Mouse (Mus musculus) lung, postnatal 0 days (tissue): ENCODE measurements around the gene Hpf1. TPM values are rescaled to one million over a fixed set of nuclear protein-coding genes. Genes with fewer than 3 reads are reported as not detected.
A peak's percentile ranks its signal among the peaks of the same experiment; 100 is the strongest.

Experiments
- ATAC-seq: fragments of 200-750 bp; cut with Nextera tagmentation; 2 replicates; pipeline ENCODE4 v1.8.0; 2017; ENCODE audit warnings: moderate library complexity
- DNase-seq: peaks from one replicate; pipeline ENCODE4 v3.0.0-alpha.2; 2016; ENCODE audit warnings: low spot score
- H3K27ac ChIP-seq: fragments of 300-500 bp; sonication (generic); 2 replicates; pipeline ENCODE4 v1.5.1; 2014; ENCODE audit warnings: antibody characterized with exemption, mild to moderate bottlenecking, low read length, mixed read lengths
- H3K27me3 ChIP-seq: fragments of 300-500 bp; sonication (generic); replicated peaks from 2 replicates; pipeline ENCODE4 v1.6.1; 2014; ENCODE audit warnings: low read length, mixed read lengths; ENCODE audit not compliant: insufficient read depth
- H3K36me3 ChIP-seq: fragments of 300-500 bp; sonication (generic); 2 replicates; pipeline ENCODE4 v1.6.1; 2014; ENCODE audit warnings: low read length, mixed read lengths; ENCODE audit not compliant: insufficient read depth
- H3K4me1 ChIP-seq: fragments of 300-500 bp; sonication (generic); 2 replicates; pipeline ENCODE4 v1.6.1; 2014; ENCODE audit warnings: antibody characterized with exemption, low read depth, low read length, mixed read lengths; ENCODE audit not compliant: insufficient read depth
- H3K4me2 ChIP-seq: fragments of 300-500 bp; sonication (generic); replicated peaks from 2 replicates; pipeline ENCODE4 v1.6.1; 2014; ENCODE audit warnings: low read depth, mild to moderate bottlenecking, low read length, moderate library complexity, mixed read lengths
- H3K4me3 ChIP-seq: fragments of 300-500 bp; sonication (generic); 2 replicates; pipeline ENCODE4 v1.5.1; 2014; ENCODE audit warnings: low read depth, low read length
- H3K9ac ChIP-seq: fragments of 300-500 bp; sonication (generic); replicated peaks from 2 replicates; pipeline ENCODE4 v1.6.1; 2014; ENCODE audit warnings: low read depth, mild to moderate bottlenecking
- H3K9me3 ChIP-seq: fragments of 300-500 bp; sonication (generic); 2 replicates; pipeline ENCODE4 v1.6.1; 2016; ENCODE audit warnings: low read length, mixed read lengths
- CTCF ChIP-seq: IDR thresholded peaks from 2 replicates; pipeline ENCODE4 v1.5.1; 2016; ENCODE audit warnings: antibody characterized with exemption, mild to moderate bottlenecking
- EP300 ChIP-seq: IDR thresholded peaks from 2 replicates; pipeline ENCODE4 v1.6.1; 2016; ENCODE audit warnings: antibody characterized with exemption, mild to moderate bottlenecking, control low read depth
- WGBS: fragments of 180-500 bp; shearing (Covaris S2); extraction: QIAGEN DNeasy Blood & Tissue Kit; methylation state at CpG from one replicate; pipeline ENCODE4 v1.1.7; 2014; 5-methylcytosine and 5-hydroxymethylcytosine counted together
- polyA plus RNA-seq: library from polyadenylated mRNA; unstranded; fragments of >200 nt; fragmentation: Nextera tagmentation; extraction: Ambion mirVana; gene quantifications from 2 replicates; pipeline ENCODE4 v1.2.1, GENCODE M21; 2015

Hpf1 gene
- polyA plus RNA-seq, 1 experiment from 2014 or later: 38.1 TPM

DNA sequence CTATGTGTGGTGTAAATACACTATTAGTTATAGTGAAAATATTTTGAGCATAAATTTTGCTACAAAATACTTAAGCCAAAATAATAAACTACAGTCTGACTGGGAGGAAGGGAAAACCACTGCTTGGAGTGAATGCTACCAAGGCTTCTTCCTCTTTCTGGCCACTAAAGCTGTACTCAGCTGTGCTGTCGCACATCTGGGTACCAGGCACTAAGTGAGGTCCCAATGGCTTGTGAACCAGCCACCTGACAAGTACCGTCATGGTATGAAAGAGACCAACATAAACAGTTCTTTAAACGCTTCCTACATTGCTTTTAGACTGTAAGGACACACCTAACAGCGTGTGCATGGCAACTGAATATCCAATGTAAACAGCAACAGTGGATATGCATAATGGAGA is 30.0 kb downstream of the Hpf1 start:
- no peaks in the 10 kb centered on the region for H3K27me3 ChIP-seq
- H3K36me3 ChIP-seq: no peaks in the 10 kb centered on the region
- ATAC-seq (no peak), DNase-seq (no peak)
- H3K4me2 ChIP-seq: no peak overlapping the region
- no peaks in the 10 kb centered on the region for H3K4me1 ChIP-seq
- no peak overlapping the region for H3K4me3 ChIP-seq
- no peak overlapping the region for H3K9ac ChIP-seq
- WGBS: 69% methylated on average over 4 of the region's 4 CpGs
- TF ChIP-seq CTCF (no peak), EP300 (no peak)
- H3K9me3 ChIP-seq: no peaks in the 10 kb centered on the region
- H3K27ac ChIP-seq: no peak overlapping the region

DNA sequence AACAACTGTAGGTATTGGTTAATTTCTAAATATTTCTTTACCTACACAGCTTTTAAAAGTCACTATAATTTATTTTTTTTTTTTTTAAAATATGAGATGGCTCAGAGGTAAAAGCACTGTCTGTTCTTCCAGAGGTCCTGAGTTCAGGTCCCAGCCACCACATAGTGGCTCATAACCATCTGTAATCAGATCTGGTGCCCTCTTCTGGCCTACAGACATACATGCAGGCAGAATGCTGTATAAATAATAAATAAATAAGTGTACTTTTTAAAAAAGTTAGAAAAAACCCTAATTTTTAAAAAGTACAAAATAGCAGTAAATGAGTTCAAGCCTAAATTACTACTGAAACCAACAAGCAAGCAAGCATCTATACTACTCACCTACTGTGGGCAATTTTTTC is 43.4 kb downstream of the Hpf1 start:
- Histone ChIP-seq H3K27ac (no peak overlapping the region), H3K4me1 (no peaks in the 10 kb centered on the region), H3K36me3 (no peaks in the 10 kb centered on the region), H3K9ac (no peak overlapping the region), H3K9me3 (no peaks in the 10 kb centered on the region), H3K4me3 (no peak overlapping the region), H3K27me3 (no peaks in the 10 kb centered on the region), H3K4me2 (no peak overlapping the region)
- no peak for TF ChIP-seq EP300
- TF ChIP-seq CTCF: peak; percentile 19; the same call in 1 of the 2 replicates
- DNase-seq (no peak), ATAC-seq (no peak)

DNA sequence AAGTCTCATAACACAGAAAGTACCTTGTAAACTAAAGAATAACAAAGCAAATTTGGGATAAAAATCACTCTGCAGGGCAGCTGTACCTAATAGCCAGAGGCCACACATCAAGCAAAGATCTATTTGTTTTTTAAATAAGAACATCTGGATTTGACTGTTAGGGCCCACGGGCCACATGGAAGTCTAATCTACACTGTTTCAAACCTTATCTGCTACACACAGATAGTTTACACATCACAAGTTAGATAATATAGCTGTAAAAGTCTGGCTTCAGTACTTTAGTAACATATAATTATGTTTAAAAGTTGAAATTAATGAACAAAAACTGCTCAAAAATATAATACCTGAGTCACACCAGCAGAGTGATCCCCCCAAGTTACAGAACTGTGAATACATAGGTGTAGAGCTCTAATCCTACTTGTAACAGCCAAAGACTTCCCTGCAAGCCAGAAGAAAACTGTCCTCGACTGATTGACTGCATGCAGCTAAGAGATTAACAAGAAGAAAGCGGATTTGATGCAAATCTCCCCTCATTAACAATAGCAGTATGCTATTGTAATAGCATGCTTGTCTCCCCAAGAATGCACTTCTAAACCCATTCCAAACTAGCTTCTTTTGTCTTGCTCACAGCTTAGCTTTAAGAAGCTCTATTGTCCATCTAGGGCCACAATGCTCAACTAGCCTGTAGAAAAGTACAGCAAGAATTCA is 48.7 kb downstream of the Hpf1 start:
- Histone ChIP-seq H3K4me1 (no peaks in the 10 kb centered on the region), H3K27me3 (no peaks in the 10 kb centered on the region), H3K4me2 (no peak overlapping the region), H3K9ac (no peak overlapping the region), H3K27ac (no peak overlapping the region), H3K4me3 (no peak overlapping the region), H3K36me3 (no peaks in the 10 kb centered on the region), H3K9me3 (no peaks in the 10 kb centered on the region)
- DNase-seq: no peak
- no peak for TF ChIP-seq EP300
- TF ChIP-seq CTCF: no peak
- WGBS: 50% methylated on average over 3 of the region's 3 CpGs
- ATAC-seq: no peak

DNA sequence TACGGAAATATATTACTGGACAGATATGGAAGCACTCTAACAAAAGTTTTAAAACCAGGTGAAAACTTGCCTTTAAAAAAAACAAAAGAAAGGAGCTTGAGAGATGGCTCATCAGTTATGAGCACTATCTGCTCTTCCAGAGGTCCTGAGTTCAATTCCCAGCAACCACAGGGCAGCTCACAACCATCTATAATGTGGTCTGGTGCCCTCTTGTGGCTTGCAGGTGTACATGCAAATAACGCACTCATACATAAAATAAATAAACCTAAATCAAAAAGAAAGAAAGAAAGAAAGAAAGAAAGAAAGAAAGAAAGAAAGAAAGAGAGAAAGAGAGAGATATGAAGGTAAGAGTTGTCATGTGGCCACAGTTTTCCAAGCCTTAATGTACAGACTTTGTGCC is 52.6 kb downstream of the Hpf1 start:
- TF ChIP-seq EP300 (no peak), CTCF (peak; percentile 22; the same call in 1 of the 2 replicates)
- Histone ChIP-seq H3K27me3 (no peaks in the 10 kb centered on the region), H3K9me3 (no peaks in the 10 kb centered on the region), H3K4me3 (no peak overlapping the region), H3K9ac (no peak overlapping the region), H3K4me1 (no peaks in the 10 kb centered on the region), H3K27ac (no peak overlapping the region), H3K36me3 (no peaks in the 10 kb centered on the region), H3K4me2 (no peak overlapping the region)
- 96% methylated on average over 2 of the region's 2 CpGs for WGBS
- ATAC-seq: no peak
- DNase-seq: no peak

DNA sequence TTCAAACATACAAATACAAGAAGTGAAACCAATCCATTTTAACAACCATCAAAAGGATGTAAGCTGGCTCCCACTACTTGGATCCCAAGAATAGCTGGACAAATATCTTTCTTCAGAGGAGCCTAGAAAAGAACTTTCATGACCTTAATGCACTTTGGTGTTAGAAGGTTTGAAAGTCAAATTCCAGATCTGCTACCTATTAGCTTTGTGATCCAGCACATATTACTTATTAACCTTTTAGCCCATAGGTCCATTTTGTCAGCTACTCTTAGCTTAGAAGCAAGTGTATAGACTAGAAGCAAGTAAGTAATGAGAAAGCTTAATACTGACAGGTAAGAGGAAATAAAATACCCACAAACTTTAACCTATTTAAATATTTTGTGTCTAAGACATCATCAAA is 57.3 kb downstream of the Hpf1 start:
- no peak for ATAC-seq
- H3K36me3 ChIP-seq: no peaks in the 10 kb centered on the region

DNA sequence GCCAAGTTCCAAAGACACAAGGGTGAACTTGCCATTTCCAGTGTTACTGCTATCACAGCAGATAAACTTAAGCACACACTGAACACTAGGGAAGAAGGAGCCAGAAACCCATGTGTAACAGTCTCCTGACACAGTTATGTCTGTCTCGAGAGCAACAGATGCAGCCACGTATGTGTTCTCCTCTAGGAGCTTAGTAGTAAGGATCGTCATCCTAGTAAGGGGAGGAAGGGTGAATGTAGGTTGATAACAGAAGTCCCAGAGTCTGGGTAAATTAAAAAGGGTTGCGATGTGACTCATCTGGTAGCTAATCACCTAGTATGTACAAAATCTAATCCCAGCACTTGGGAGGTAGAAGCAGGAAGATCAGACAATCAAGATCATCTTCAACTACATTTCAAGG is 59.6 kb downstream of the Hpf1 start:
- H3K36me3 ChIP-seq: no peaks in the 10 kb centered on the region
- no peaks in the 10 kb centered on the region for H3K4me1 ChIP-seq
- DNase-seq (no peak), ATAC-seq (no peak)
- no peaks in the 10 kb centered on the region for H3K9me3 ChIP-seq
- H3K4me3 ChIP-seq: no peak overlapping the region
- no peak for TF ChIP-seq EP300
- no peak for TF ChIP-seq CTCF
- no peak overlapping the region for H3K4me2 ChIP-seq
- H3K27ac ChIP-seq: no peak overlapping the region
- 78% methylated on average over 4 of the region's 4 CpGs for WGBS
- H3K27me3 ChIP-seq: no peaks in the 10 kb centered on the region
- no peak overlapping the region for H3K9ac ChIP-seq

More for the DNA sequence above, 57.3 kb downstream of the Hpf1 start:
- Histone ChIP-seq H3K4me1 (no peaks in the 10 kb centered on the region), H3K9ac (no peak overlapping the region), H3K27ac (no peak overlapping the region), H3K27me3 (no peaks in the 10 kb centered on the region), H3K4me2 (no peak overlapping the region), H3K9me3 (no peaks in the 10 kb centered on the region), H3K4me3 (no peak overlapping the region)
- DNase-seq: no peak
- TF ChIP-seq EP300 (no peak), CTCF (no peak)

DNA sequence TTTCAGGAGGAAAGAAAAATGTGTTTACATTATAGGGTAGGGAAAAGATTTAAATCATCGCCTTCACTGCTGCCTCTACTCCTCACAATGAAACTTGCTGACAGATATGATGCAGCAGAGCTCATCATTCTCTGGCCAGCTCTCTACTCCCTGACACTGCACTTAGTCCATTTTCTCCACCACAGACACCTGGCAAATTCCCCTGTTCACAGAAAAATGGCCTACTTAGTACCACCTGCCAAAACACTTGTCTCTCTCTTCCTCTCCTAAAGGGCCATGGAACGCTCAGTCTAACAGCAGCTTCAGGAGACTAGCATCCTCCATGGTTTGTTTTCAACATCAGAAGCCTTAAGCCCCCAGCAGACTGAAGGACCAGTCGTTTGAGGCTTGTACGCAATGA is 61.1 kb downstream of the Hpf1 start:
- ATAC-seq: no peak
- DNase-seq: no peak
- Histone ChIP-seq H3K9ac (no peak overlapping the region), H3K27me3 (no peaks in the 10 kb centered on the region), H3K4me1 (no peaks in the 10 kb centered on the region), H3K9me3 (no peaks in the 10 kb centered on the region), H3K4me3 (no peak overlapping the region), H3K27ac (no peak overlapping the region), H3K36me3 (no peaks in the 10 kb centered on the region), H3K4me2 (no peak overlapping the region)
- TF ChIP-seq CTCF (no peak), EP300 (no peak)
- WGBS: 63% methylated on average over 4 of the region's 4 CpGs
